17 mouse cellular contexts compared by ENCODE assay signal in the genomic region with DNA sequence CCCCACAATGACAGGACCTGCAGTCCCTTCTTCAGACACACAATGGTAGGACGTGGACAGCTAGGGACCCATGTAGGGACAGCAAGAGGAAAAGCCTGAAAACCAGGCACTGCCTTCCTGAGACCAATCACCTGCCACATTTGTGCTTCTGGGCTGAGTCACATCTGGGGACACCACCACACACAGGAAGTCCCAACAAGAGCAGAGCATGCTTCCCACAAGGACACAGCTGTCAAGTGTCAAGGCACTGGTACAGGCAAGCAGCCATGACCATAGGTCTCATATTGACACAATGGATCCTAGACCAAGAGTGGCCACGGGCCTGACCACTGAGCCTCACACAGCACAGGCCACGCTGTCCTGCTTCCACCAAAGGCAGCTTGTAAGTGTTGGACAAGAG. TPM values are rescaled to one million over a fixed set of nuclear protein-coding genes. Genes with fewer than 3 reads are reported as not detected.
"Had no signal": no experiment of that assay in that cellular context is flagged by ENCODE, and none has a peak within 500 bp of the region (broad histone marks: within the 10 kb centered on the region; RNA-seq: fewer than 3 reads in every experiment).

No protein-coding gene starts in this region.

- H3K4me2 ChIP-seq: liver, embryonic 11.5 days; liver, embryonic 15.5 days; midbrain, embryonic 11.5 days; neural tube, embryonic 15.5 days had no signal

- H3K27me3 ChIP-seq: liver, embryonic 15.5 days; neural tube, embryonic 15.5 days had no signal

- DNase-seq: kidney, adult 8-10 months; layer of hippocampus, postnatal 36 days; lung, adult 2 months; lung, postnatal 36 days; right cerebral cortex, adult 18-20 months; right cerebral cortex, postnatal 25 days; thymus, postnatal 36 days had no signal

- H3K4me3 ChIP-seq: liver, embryonic 15.5 days; neural tube, embryonic 15.5 days had no signal

- H3K9me3 ChIP-seq: liver, embryonic 15.5 days; neural tube, embryonic 15.5 days had no signal

- H3K27ac ChIP-seq: liver, embryonic 15.5 days; neural tube, embryonic 15.5 days had no signal

- ATAC-seq: lung, postnatal 0 days had no signal

- H3K9ac ChIP-seq: liver, embryonic 15.5 days; neural tube, embryonic 15.5 days had no signal

RNA-seq across cellular contexts. Expression of a gene that starts 8.0 kb away (rescaled TPM):
- total RNA-seq: megakaryocyte progenitor cell, adult 5-6 weeks had no signal
- polyA plus RNA-seq: liver, embryonic 11.5 days; liver, embryonic 15.5 days; small intestine, adult 2 months had no signal

RNA-seq across cellular contexts. Expression of a gene that starts 27.9 kb away (rescaled TPM):
- total RNA-seq: midbrain, postnatal 0 days had no signal
- polyA plus RNA-seq: kidney, embryonic 16.5 days; neural tube, embryonic 11.5 days had no signal
